Mouse (Mus musculus) intestine, embryonic 16.5 days (tissue): ENCODE results near the gene Mical3. TPM values are rescaled to one million over a fixed set of nuclear protein-coding genes. Genes with fewer than 3 reads are reported as not detected.
"Not testable (repeated sequence)": the region's sequence is repeated elsewhere in the genome, so short reads cannot be mapped to it uniquely, and the experiment has no call there.

Experiments used
- ATAC-seq: fragments of 200-750 bp; cut with Nextera tagmentation; 2 replicates; pipeline ENCODE4 v1.8.0; 2017; ENCODE audit warnings: moderate TSS enrichment, moderate library complexity
- H3K27ac ChIP-seq: fragments of 300-500 bp; sonication (generic); 2 replicates; pipeline ENCODE4 v1.5.1; 2014; ENCODE audit warnings: mild to moderate bottlenecking, low read length
- H3K27me3 ChIP-seq: fragments of 300-500 bp; sonication (generic); replicated peaks from 2 replicates; pipeline ENCODE4 v1.6.1; 2014; ENCODE audit warnings: low read length, control low read depth, mixed read lengths; ENCODE audit not compliant: control insufficient read depth, insufficient read depth
- H3K36me3 ChIP-seq: fragments of 300-500 bp; sonication (generic); 2 replicates; pipeline ENCODE4 v1.6.1; 2014; ENCODE audit warnings: low read length, control low read depth; ENCODE audit not compliant: control insufficient read depth, insufficient read depth
- H3K4me1 ChIP-seq: fragments of 300-500 bp; sonication (generic); 2 replicates; pipeline ENCODE4 v1.6.1; 2014; ENCODE audit warnings: low read length, control low read depth, mixed read lengths; ENCODE audit not compliant: control insufficient read depth, insufficient read depth
- H3K4me2 ChIP-seq: fragments of 300-500 bp; sonication (generic); 2 replicates; pipeline ENCODE4 v1.6.1; 2014; ENCODE audit warnings: low read depth, low read length, control low read depth
- H3K4me3 ChIP-seq: fragments of 300-500 bp; sonication (generic); 2 replicates; pipeline ENCODE4 v1.5.1; 2014; ENCODE audit warnings: mild to moderate bottlenecking, low read length
- H3K9ac ChIP-seq: fragments of 300-500 bp; sonication (generic); 2 replicates; pipeline ENCODE4 v1.6.1; 2014; ENCODE audit warnings: low read depth, low read length
- H3K9me3 ChIP-seq: fragments of 300-500 bp; sonication (generic); 2 replicates; pipeline ENCODE4 v1.6.1; 2016; ENCODE audit warnings: low read length, control low read depth; ENCODE audit not compliant: control insufficient read depth
- WGBS: fragments of 180-500 bp; shearing (Covaris S2); extraction: QIAGEN DNeasy Blood & Tissue Kit; methylation state at CpG from one replicate; pipeline ENCODE4 v1.1.7; 2014; 5-methylcytosine and 5-hydroxymethylcytosine counted together
- polyA plus RNA-seq: library from polyadenylated mRNA; unstranded; fragments of >200 nt; fragmentation: Nextera tagmentation; extraction: Ambion mirVana; gene quantifications from 2 replicates; pipeline ENCODE4 v1.2.1, GENCODE M21; 2015

Gene Mical3
- polyA plus RNA-seq, 1 experiment from 2014 or later, result 5.5 TPM

DNA sequence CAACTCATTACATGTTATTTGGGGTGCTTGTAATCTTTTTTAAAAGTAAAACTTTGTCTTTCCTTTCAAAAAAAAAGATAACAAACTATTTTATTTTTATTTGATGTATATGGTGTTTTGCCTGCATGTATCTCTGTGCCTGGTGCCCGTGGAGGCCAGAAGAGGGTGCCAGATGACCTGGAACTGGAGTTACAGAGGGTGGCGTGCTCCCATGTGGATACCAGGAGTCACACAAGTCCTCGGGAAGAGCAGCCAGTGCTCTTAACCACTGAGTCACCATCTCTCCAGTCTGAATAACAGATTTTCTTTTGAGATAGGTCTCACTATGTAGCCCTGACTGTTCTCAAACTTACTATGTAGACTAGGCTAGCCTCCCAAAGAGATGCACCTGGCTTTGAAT is 221.3 kb downstream of the Mical3 start:
- Histone ChIP-seq H3K27ac (no peak overlapping the region), H3K27me3 (no peaks in the 10 kb centered on the region), H3K4me2 (no peak overlapping the region), H3K9me3 (no peaks in the 10 kb centered on the region), H3K9ac (no peak overlapping the region), H3K4me1 (peaks cover 7% of the 10 kb centered on the region), H3K36me3 (no peaks in the 10 kb centered on the region), H3K4me3 (no peak overlapping the region)
- WGBS, result 80% methylated on average over 3 of the region's 3 CpGs
- no peak for ATAC-seq

GRCm38 (mm10) chr6:120907876-120908597 is 222.8 kb downstream of the Mical3 start:
- not testable (repeated sequence) for H3K4me2 ChIP-seq, H3K27ac ChIP-seq, H3K9me3 ChIP-seq, H3K9ac ChIP-seq, H3K4me3 ChIP-seq, H3K36me3 ChIP-seq, H3K27me3 ChIP-seq, H3K4me1 ChIP-seq, ATAC-seq
- 83% methylated on average over 9 of the region's 10 CpGs for WGBS

GRCm38 (mm10) chr6:120906521-120906920 is 224.3 kb downstream of the Mical3 start:
- 94% methylated on average over 6 of the region's 6 CpGs for WGBS
- Histone ChIP-seq H3K36me3 (no peaks in the 10 kb centered on the region), H3K4me3 (no peak overlapping the region), H3K9ac (no peak overlapping the region), H3K4me2 (no peak overlapping the region), H3K9me3 (no peaks in the 10 kb centered on the region), H3K27me3 (no peaks in the 10 kb centered on the region), H3K27ac (no peak overlapping the region), H3K4me1 (peaks cover 2% of the 10 kb centered on the region; the same call in 1 of the 2 replicates)
- no peak for ATAC-seq

DNA sequence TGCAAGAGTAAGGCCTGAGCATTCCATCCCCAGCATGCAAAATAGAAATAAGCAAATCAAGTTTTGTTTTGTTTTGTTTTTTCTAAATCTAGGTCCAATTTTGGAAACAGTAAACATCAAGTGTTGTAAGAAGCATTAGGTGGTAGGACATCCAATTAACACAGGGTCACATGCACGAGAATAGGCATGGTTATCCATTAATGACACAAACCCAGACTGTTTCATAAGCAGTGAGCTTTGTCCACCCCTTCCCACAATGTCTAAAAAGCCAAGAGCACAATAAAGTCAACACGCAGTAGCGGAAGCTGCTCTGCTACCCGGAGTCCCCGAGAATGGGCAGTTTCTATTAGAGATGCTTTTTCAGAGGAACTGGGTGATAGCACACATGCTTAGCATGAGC is 225.7 kb downstream of the Mical3 start:
- Histone ChIP-seq H3K36me3 (no peaks in the 10 kb centered on the region), H3K9ac (no peak overlapping the region), H3K4me1 (no peaks in the 10 kb centered on the region), H3K27ac (no peak overlapping the region), H3K27me3 (no peaks in the 10 kb centered on the region), H3K4me2 (no peak overlapping the region), H3K9me3 (no peaks in the 10 kb centered on the region), H3K4me3 (no peak overlapping the region)
- no peak for ATAC-seq
- 82% methylated on average over 5 of the region's 5 CpGs for WGBS

DNA sequence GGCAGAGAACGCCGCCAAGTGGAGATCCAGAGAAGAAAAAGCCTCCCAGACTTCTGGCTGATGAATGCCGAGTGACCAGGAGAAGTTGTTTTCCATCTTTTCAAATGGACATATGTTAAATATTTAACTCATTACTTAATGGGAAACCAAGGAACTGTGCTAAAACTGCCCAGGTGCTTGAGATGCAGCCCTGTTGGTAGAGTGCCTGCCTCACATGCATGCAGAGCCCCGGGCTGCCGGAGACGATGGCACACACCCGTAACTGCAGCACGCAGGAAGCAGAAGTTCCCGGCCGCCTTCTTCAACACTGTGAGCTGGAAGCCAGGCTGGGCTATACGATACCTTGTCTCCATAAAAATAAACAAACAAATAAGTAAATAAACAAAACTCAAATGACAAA is 226.8 kb downstream of the Mical3 start:
- H3K27me3 ChIP-seq, result no peaks in the 10 kb centered on the region
- WGBS, result 80% methylated on average over 11 of the region's 11 CpGs
- peak; percentile 34 for ATAC-seq

GRCm38 (mm10) chr6:120903450-120903912 is 227.3 kb downstream of the Mical3 start:
- peak; percentile 88 for ATAC-seq
- Histone ChIP-seq H3K27me3 (no peaks in the 10 kb centered on the region), H3K4me1 (no peaks in the 10 kb centered on the region), H3K36me3 (no peaks in the 10 kb centered on the region), H3K9ac (no peak overlapping the region), H3K27ac (no peak overlapping the region), H3K9me3 (no peaks in the 10 kb centered on the region), H3K4me2 (no peak overlapping the region), H3K4me3 (no peak overlapping the region)
- WGBS, result 48% methylated on average over 5 of the region's 5 CpGs

More for the DNA sequence above, 226.8 kb downstream of the Mical3 start:
- Histone ChIP-seq H3K27ac (0 out of 2 replicates have a peak overlapping the region, but pooled peaks have one; percentile 5), H3K4me2 (no peak overlapping the region), H3K4me1 (no peaks in the 10 kb centered on the region), H3K36me3 (no peaks in the 10 kb centered on the region), H3K9me3 (no peaks in the 10 kb centered on the region), H3K9ac (no peak overlapping the region), H3K4me3 (no peak overlapping the region)

DNA sequence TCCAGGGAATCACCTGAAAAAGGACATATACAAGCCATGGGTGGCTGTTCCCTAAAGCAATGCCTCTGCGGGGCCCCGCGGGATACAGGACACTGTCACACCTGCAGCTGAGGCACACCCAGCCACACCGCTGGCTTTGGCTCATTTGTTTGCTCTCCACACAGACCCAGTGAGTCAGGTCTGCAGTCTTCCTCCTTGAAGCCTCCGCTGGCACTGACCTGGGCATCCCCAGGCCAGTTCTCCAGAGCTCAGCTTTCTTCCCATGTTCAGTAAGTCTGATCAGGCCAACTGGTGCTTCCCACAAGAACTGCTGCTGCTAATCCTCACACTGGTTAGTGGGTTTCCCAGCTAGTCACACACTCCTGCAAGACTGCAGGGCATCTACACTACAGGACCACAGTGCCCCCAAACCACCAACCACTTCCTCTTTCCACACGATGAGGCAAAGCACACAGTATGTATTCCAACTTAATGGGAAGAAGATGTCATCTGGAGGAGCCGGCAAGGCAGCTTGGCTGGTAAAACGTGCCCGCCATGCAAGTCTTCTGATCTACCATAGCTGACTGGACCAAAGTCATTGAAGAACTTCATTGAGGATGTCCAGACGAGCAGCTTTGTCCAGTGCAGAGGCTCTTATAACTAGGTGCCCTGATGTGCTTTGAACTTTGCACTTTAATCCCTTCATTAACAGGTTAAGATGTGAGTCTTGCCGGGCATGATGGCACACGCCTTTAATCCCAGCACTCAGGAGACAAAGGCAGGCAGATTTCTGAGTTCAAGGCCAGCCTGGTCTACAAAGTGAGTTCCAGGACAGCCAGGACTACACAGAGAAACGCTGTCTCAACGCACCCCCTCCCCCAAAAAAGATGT is 228.8 kb downstream of the Mical3 start:
- WGBS, result 83% methylated on average over 14 of the region's 14 CpGs
- no peaks in the 10 kb centered on the region for H3K4me1 ChIP-seq
- no peak overlapping the region for H3K4me3 ChIP-seq
- H3K4me2 ChIP-seq, result no peak overlapping the region
- no peaks in the 10 kb centered on the region for H3K9me3 ChIP-seq
- H3K9ac ChIP-seq, result no peak overlapping the region
- H3K27ac ChIP-seq, result no peak overlapping the region
- no peaks in the 10 kb centered on the region for H3K27me3 ChIP-seq
- ATAC-seq, result no peak
- no peaks in the 10 kb centered on the region for H3K36me3 ChIP-seq

DNA sequence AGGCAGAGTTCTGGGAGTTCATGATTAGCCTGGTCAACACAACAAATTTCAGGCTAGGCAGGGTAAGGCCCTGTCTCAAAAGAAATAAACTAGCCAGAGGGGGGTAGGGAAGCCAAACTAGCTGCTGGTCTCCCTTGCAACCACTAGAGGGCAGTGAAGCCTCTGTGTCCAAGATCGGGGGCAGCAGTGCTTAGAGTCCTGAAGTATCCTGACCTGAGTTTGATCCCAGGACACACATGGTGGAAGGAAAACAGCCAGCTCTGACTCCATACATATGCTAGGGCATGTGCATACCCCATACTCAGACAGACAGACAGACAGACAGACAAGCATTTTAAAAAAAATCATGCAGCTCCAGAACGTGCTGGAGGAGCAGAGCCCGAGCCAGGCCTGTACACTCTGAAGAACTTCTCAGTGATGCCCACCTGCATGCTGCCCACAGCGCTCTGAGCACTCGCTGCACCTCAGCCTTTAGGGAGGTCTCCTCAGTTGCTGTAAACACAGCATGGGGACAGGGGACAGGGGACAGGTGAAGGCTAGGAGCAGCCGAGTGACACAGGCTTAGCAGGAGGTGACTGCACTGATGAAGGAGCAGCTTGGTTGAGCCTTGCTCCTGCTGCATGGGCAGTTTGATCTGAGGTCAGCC is 232.5 kb downstream of the Mical3 start:
- no peak overlapping the region for H3K4me2 ChIP-seq
- 64% methylated on average over 6 of the region's 6 CpGs for WGBS
- H3K27me3 ChIP-seq, result no peaks in the 10 kb centered on the region
- H3K36me3 ChIP-seq, result no peaks in the 10 kb centered on the region
- H3K4me3 ChIP-seq, result no peak overlapping the region
- H3K4me1 ChIP-seq, result no peaks in the 10 kb centered on the region
- no peak overlapping the region for H3K27ac ChIP-seq
- H3K9me3 ChIP-seq, result no peaks in the 10 kb centered on the region
- ATAC-seq, result peak; percentile 27
- no peak overlapping the region for H3K9ac ChIP-seq

- Histone ChIP-seq H3K9me3 (no peaks in the 10 kb centered on the region), H3K27me3 (no peaks in the 10 kb centered on the region), H3K36me3 (no peaks in the 10 kb centered on the region), H3K4me1 (no peaks in the 10 kb centered on the region), H3K4me3 (no peak overlapping the region), H3K27ac (no peak overlapping the region), H3K4me2 (no peak overlapping the region), H3K9ac (no peak overlapping the region)
- WGBS, result 81% methylated on average over 9 of the region's 9 CpGs
- ATAC-seq, result no peak
These were observed 236.3 kb downstream of the Mical3 start for GRCm38 (mm10) chr6:120894524-120894923.
